Mouse (Mus musculus): Measurements from ENCODE around the gene Etv6. TPM values are rescaled to one million over a fixed set of nuclear protein-coding genes. Genes with fewer than 3 reads are reported as not detected.

The Etv6 gene
- polyA plus RNA-seq, 1 experiment from 2014 or later: 3.4 TPM

GRCm38 (mm10) chr6:134164356-134164755 is 128.9 kb downstream of the Etv6 start:
- no peak overlapping the region for H3K27ac ChIP-seq (ENCODE audit: low read length)
- no peaks in the 10 kb centered on the region for H3K27me3 ChIP-seq (ENCODE audit: control insufficient read depth, insufficient read depth, low read depth, low read length)
- 84% methylated on average over 8 of the region's 8 CpGs for WGBS
- no peaks in the 10 kb centered on the region for H3K4me1 ChIP-seq (ENCODE audit: control insufficient read depth, insufficient read depth, low read length)
- no peak overlapping the region for H3K4me3 ChIP-seq (ENCODE audit: low read depth, low read length)
- H3K9me3 ChIP-seq (replicated peaks; ENCODE audit: control insufficient read depth, low read length, poor library complexity, severe bottlenecking): no peaks in the 10 kb centered on the region
- no peak overlapping the region for H3K9ac ChIP-seq (ENCODE audit: low read depth, low read length)
- H3K36me3 ChIP-seq (ENCODE audit: control insufficient read depth, insufficient read depth, low read length): no peaks in the 10 kb centered on the region
- no peak overlapping the region for H3K4me2 ChIP-seq (ENCODE audit: low read length)
- ATAC-seq: no peak

- Histone ChIP-seq H3K9me3 (replicated peaks; ENCODE audit: control insufficient read depth, low read length, poor library complexity, severe bottlenecking) (no peaks in the 10 kb centered on the region), H3K4me3 (ENCODE audit: low read depth, low read length) (no peak overlapping the region), H3K27ac (ENCODE audit: low read length) (no peak overlapping the region), H3K36me3 (ENCODE audit: control insufficient read depth, insufficient read depth, low read length) (no peaks in the 10 kb centered on the region), H3K4me1 (ENCODE audit: control insufficient read depth, insufficient read depth, low read length) (no peaks in the 10 kb centered on the region), H3K4me2 (ENCODE audit: low read length) (no peak overlapping the region), H3K9ac (ENCODE audit: low read depth, low read length) (no peak overlapping the region), H3K27me3 (ENCODE audit: control insufficient read depth, insufficient read depth, low read depth, low read length) (no peaks in the 10 kb centered on the region)
- no peak for ATAC-seq
- WGBS: 68% methylated on average over 8 of the region's 8 CpGs
These were observed 129.5 kb downstream of the Etv6 start for GRCm38 (mm10) chr6:134165012-134165411.

- Histone ChIP-seq H3K9ac (ENCODE audit: low read depth, low read length) (no peak overlapping the region), H3K9me3 (replicated peaks; ENCODE audit: control insufficient read depth, low read length, poor library complexity, severe bottlenecking) (no peaks in the 10 kb centered on the region)
- 74% methylated on average over 5 of the region's 5 CpGs for WGBS
These were observed 132.5 kb downstream of the Etv6 start for GRCm38 (mm10) chr6:134167963-134168362.

GRCm38 (mm10) chr6:134168799-134169198 is 133.3 kb downstream of the Etv6 start:
- 90% methylated on average over 11 of the region's 11 CpGs for WGBS
- no peaks in the 10 kb centered on the region for H3K4me1 ChIP-seq (ENCODE audit: control insufficient read depth, insufficient read depth, low read length)
- no peak overlapping the region for H3K4me3 ChIP-seq (ENCODE audit: low read depth, low read length)
- H3K27me3 ChIP-seq (ENCODE audit: control insufficient read depth, insufficient read depth, low read depth, low read length): no peaks in the 10 kb centered on the region
- no peak overlapping the region for H3K4me2 ChIP-seq (ENCODE audit: low read length)
- ATAC-seq: no peak
- no peaks in the 10 kb centered on the region for H3K9me3 ChIP-seq (replicated peaks; ENCODE audit: control insufficient read depth, low read length, poor library complexity, severe bottlenecking)
- H3K36me3 ChIP-seq (ENCODE audit: control insufficient read depth, insufficient read depth, low read length): no peaks in the 10 kb centered on the region
- H3K9ac ChIP-seq (ENCODE audit: low read depth, low read length): no peak overlapping the region
- H3K27ac ChIP-seq (ENCODE audit: low read length): no peak overlapping the region

More at GRCm38 (mm10) chr6:134167963-134168362, 132.5 kb downstream of the Etv6 start:
- no peaks in the 10 kb centered on the region for H3K27me3 ChIP-seq (ENCODE audit: control insufficient read depth, insufficient read depth, low read depth, low read length)
- H3K27ac ChIP-seq (ENCODE audit: low read length): no peak overlapping the region
- no peak overlapping the region for H3K4me3 ChIP-seq (ENCODE audit: low read depth, low read length)
- H3K4me2 ChIP-seq (ENCODE audit: low read length): no peak overlapping the region
- no peaks in the 10 kb centered on the region for H3K4me1 ChIP-seq (ENCODE audit: control insufficient read depth, insufficient read depth, low read length)
- ATAC-seq: no peak
- no peaks in the 10 kb centered on the region for H3K36me3 ChIP-seq (ENCODE audit: control insufficient read depth, insufficient read depth, low read length)

- no peak overlapping the region for H3K4me2 ChIP-seq (ENCODE audit: low read length)
- 91% methylated on average over 1 of the region's 1 CpGs for WGBS
- ATAC-seq: no peak
These were observed 135.7 kb downstream of the Etv6 start for GRCm38 (mm10) chr6:134171235-134171634.

GRCm38 (mm10) chr6:134171906-134172728 is 136.6 kb downstream of the Etv6 start:
- Histone ChIP-seq H3K4me2 (ENCODE audit: low read length) (no peak overlapping the region), H3K27ac (ENCODE audit: low read length) (no peak overlapping the region), H3K9me3 (replicated peaks; ENCODE audit: control insufficient read depth, low read length, poor library complexity, severe bottlenecking) (no peaks in the 10 kb centered on the region), H3K9ac (ENCODE audit: low read depth, low read length) (no peak overlapping the region), H3K27me3 (ENCODE audit: control insufficient read depth, insufficient read depth, low read depth, low read length) (no peaks in the 10 kb centered on the region), H3K4me3 (ENCODE audit: low read depth, low read length) (no peak overlapping the region), H3K4me1 (ENCODE audit: control insufficient read depth, insufficient read depth, low read length) (no peaks in the 10 kb centered on the region), H3K36me3 (ENCODE audit: control insufficient read depth, insufficient read depth, low read length) (no peaks in the 10 kb centered on the region)
- no peak for ATAC-seq
- WGBS: 92% methylated on average over 17 of the region's 17 CpGs

More at GRCm38 (mm10) chr6:134171235-134171634, 135.7 kb downstream of the Etv6 start:
- Histone ChIP-seq H3K9me3 (replicated peaks; ENCODE audit: control insufficient read depth, low read length, poor library complexity, severe bottlenecking) (no peaks in the 10 kb centered on the region), H3K9ac (ENCODE audit: low read depth, low read length) (no peak overlapping the region), H3K27ac (ENCODE audit: low read length) (no peak overlapping the region), H3K27me3 (ENCODE audit: control insufficient read depth, insufficient read depth, low read depth, low read length) (no peaks in the 10 kb centered on the region), H3K4me1 (ENCODE audit: control insufficient read depth, insufficient read depth, low read length) (no peaks in the 10 kb centered on the region), H3K4me3 (ENCODE audit: low read depth, low read length) (no peak overlapping the region), H3K36me3 (ENCODE audit: control insufficient read depth, insufficient read depth, low read length) (no peaks in the 10 kb centered on the region)

- Histone ChIP-seq H3K9me3 (replicated peaks; ENCODE audit: control insufficient read depth, low read length, poor library complexity, severe bottlenecking) (no peaks in the 10 kb centered on the region), H3K27me3 (ENCODE audit: control insufficient read depth, insufficient read depth, low read depth, low read length) (no peaks in the 10 kb centered on the region), H3K4me1 (ENCODE audit: control insufficient read depth, insufficient read depth, low read length) (no peaks in the 10 kb centered on the region), H3K4me2 (ENCODE audit: low read length) (no peak overlapping the region), H3K27ac (ENCODE audit: low read length) (no peak overlapping the region), H3K36me3 (ENCODE audit: control insufficient read depth, insufficient read depth, low read length) (no peaks in the 10 kb centered on the region), H3K4me3 (ENCODE audit: low read depth, low read length) (no peak overlapping the region), H3K9ac (ENCODE audit: low read depth, low read length) (no peak overlapping the region)
- no peak for ATAC-seq
- 83% methylated on average over 6 of the region's 6 CpGs for WGBS
These were observed 137.9 kb downstream of the Etv6 start for GRCm38 (mm10) chr6:134173439-134173838.

GRCm38 (mm10) chr6:134175059-134175458 is 139.6 kb downstream of the Etv6 start:
- Histone ChIP-seq H3K4me1 (ENCODE audit: control insufficient read depth, insufficient read depth, low read length) (no peaks in the 10 kb centered on the region), H3K9ac (ENCODE audit: low read depth, low read length) (no peak overlapping the region), H3K27me3 (ENCODE audit: control insufficient read depth, insufficient read depth, low read depth, low read length) (no peaks in the 10 kb centered on the region), H3K36me3 (ENCODE audit: control insufficient read depth, insufficient read depth, low read length) (no peaks in the 10 kb centered on the region), H3K27ac (ENCODE audit: low read length) (no peak overlapping the region), H3K4me2 (ENCODE audit: low read length) (no peak overlapping the region), H3K9me3 (replicated peaks; ENCODE audit: control insufficient read depth, low read length, poor library complexity, severe bottlenecking) (no peaks in the 10 kb centered on the region), H3K4me3 (ENCODE audit: low read depth, low read length) (no peak overlapping the region)
- no peak for ATAC-seq
- WGBS: 62% methylated on average over 9 of the region's 9 CpGs

- Histone ChIP-seq H3K27me3 (ENCODE audit: control insufficient read depth, insufficient read depth, low read depth, low read length) (no peaks in the 10 kb centered on the region), H3K36me3 (ENCODE audit: control insufficient read depth, insufficient read depth, low read length) (no peaks in the 10 kb centered on the region), H3K4me3 (ENCODE audit: low read depth, low read length) (no peak overlapping the region), H3K27ac (ENCODE audit: low read length) (no peak overlapping the region), H3K4me2 (ENCODE audit: low read length) (no peak overlapping the region), H3K4me1 (ENCODE audit: control insufficient read depth, insufficient read depth, low read length) (no peaks in the 10 kb centered on the region), H3K9ac (ENCODE audit: low read depth, low read length) (no peak overlapping the region), H3K9me3 (replicated peaks; ENCODE audit: control insufficient read depth, low read length, poor library complexity, severe bottlenecking) (no peaks in the 10 kb centered on the region)
- ATAC-seq: no peak
- WGBS: 81% methylated on average over 5 of the region's 5 CpGs
These were observed 141.7 kb downstream of the Etv6 start for GRCm38 (mm10) chr6:134177196-134177595.

Measured in midbrain, embryonic 16.5 days (tissue).